Comparison of ENCODE assay signal across 11 mouse cellular contexts in genomic region chr2:72318421-72318820, GRCm38 (mm10). TPM values are rescaled to one million over a fixed set of nuclear protein-coding genes. Genes with fewer than 3 reads are reported as not detected.
DNase-seq lines count a peak whose midpoint lies in the region; ATAC-seq and TF ChIP-seq lines count a peak whose summit lies in the region.
"Had no signal": no experiment of that assay in that cellular context is flagged by ENCODE, and none has a peak within 500 bp of the region (broad histone marks: within the 10 kb centered on the region; RNA-seq: fewer than 3 reads in every experiment).

No protein-coding gene starts in this region.

- WGBS in kidney, adult 2 months = 58% methylated on average over 4 of the region's 4 CpGs
- 32% methylated on average over 4 of the region's 4 CpGs for WGBS in liver, postnatal 0 days (ENCODE audit: insufficient replicate concordance)

- no peaks in the 10 kb centered on the region for H3K27me3 ChIP-seq in kidney, adult 2 months (replicated peaks; ENCODE audit: control insufficient read depth, insufficient read depth, low read length)
- H3K27me3 ChIP-seq in C2C12 (ENCODE audit: control insufficient read depth, insufficient read depth, insufficient read length) = no peaks in the 10 kb centered on the region
- H3K27me3 ChIP-seq in liver, postnatal 0 days (ENCODE audit: insufficient read depth, low read length) = no peaks in the 10 kb centered on the region

- no peak for DNase-seq in kidney, adult 2 months
- DNase-seq in kidney, postnatal 14 days = no peak
- DNase-seq in liver, postnatal 0 days = no peak
- DNase-seq in adipocyte (ENCODE audit: low spot score) = no peak
- no peak for DNase-seq in urinary bladder, adult 2 months (ENCODE audit: low spot score)
- no peak for DNase-seq in left cerebral cortex, adult 11 months (ENCODE audit: low spot score)
- DNase-seq: adrenal gland, adult 2 months; retina, postnatal 1 day had no signal

- TF ChIP-seq CTCF in kidney, adult 2 months (conservative IDR thresholded peaks at IDR 0.05; ENCODE audit: insufficient read depth, insufficient read length, low read depth, low read length) = no peak
- no peak for TF ChIP-seq CTCF in C2C12 (IDR thresholded peaks at IDR 0.05; ENCODE audit: control insufficient read depth, insufficient read depth, insufficient read length)
- no peak for TF ChIP-seq CTCF in embryonic fibroblast, embryonic 13.5 days (IDR thresholded peaks at IDR 0.05; ENCODE audit: borderline replicate concordance, insufficient read depth, low read length)
- TF ChIP-seq CTCF in liver, postnatal 0 days (IDR thresholded peaks at IDR 0.05; ENCODE audit: low read depth) = no peak

- peaks cover 51% of the 10 kb centered on the region for H3K79me3 ChIP-seq in C2C12 (ENCODE audit: low read depth)

- no peak for ATAC-seq in liver, postnatal 0 days
- ATAC-seq: forebrain, embryonic 16.5 days had no signal

- H3K27ac ChIP-seq in kidney, adult 2 months (ENCODE audit: insufficient read depth, low read depth, low read length) = peak overlapping the region; percentile 63
- peak overlapping the region; percentile 82 for H3K27ac ChIP-seq in embryonic fibroblast, embryonic 13.5 days (ENCODE audit: insufficient read depth, low read length)
- H3K27ac ChIP-seq in liver, postnatal 0 days (ENCODE audit: low read depth) = peak overlapping the region; percentile 64

- H3K9me3 ChIP-seq in liver, postnatal 0 days (ENCODE audit: low read length) = no peaks in the 10 kb centered on the region

- H3K36me3 ChIP-seq in kidney, adult 2 months (ENCODE audit: control insufficient read depth, insufficient read depth, low read length) = no peaks in the 10 kb centered on the region
- peaks cover 6% of the 10 kb centered on the region for H3K36me3 ChIP-seq in C2C12 (ENCODE audit: control insufficient read depth, insufficient read depth)
- no peaks in the 10 kb centered on the region for H3K36me3 ChIP-seq in liver, postnatal 0 days (replicated peaks; ENCODE audit: insufficient read depth, low read length)

- H3K4me2 ChIP-seq in liver, postnatal 0 days (ENCODE audit: low read depth, low read length) = no peak overlapping the region

- no peak overlapping the region for H3K4me3 ChIP-seq in kidney, adult 2 months (ENCODE audit: insufficient read depth, low read depth, low read length)
- no peak overlapping the region for H3K4me3 ChIP-seq in C2C12 (ENCODE audit: insufficient read depth, poor library complexity, severe bottlenecking)
- no peak overlapping the region for H3K4me3 ChIP-seq in embryonic fibroblast, embryonic 13.5 days (ENCODE audit: insufficient read depth, low read length)
- no peak overlapping the region for H3K4me3 ChIP-seq in liver, postnatal 0 days (ENCODE audit: low read depth, low read length)

- no peak for TF ChIP-seq POLR2A in kidney, adult 2 months (IDR thresholded peaks at IDR 0.05; ENCODE audit: low read depth, low read length)
- no peak for TF ChIP-seq POLR2A in embryonic fibroblast, embryonic 13.5 days (IDR thresholded peaks at IDR 0.05; ENCODE audit: low read depth, low read length)

- no peak for TF ChIP-seq EP300 in liver, postnatal 0 days (IDR thresholded peaks at IDR 0.05; ENCODE audit: low read depth)

- peaks cover 85% of the 10 kb centered on the region for H3K79me2 ChIP-seq in C2C12 (ENCODE audit: control insufficient read depth, insufficient read depth)

- peak overlapping the region; percentile 23 for H3ac ChIP-seq in C2C12 (ENCODE audit: control insufficient read depth, insufficient read length, low read depth)

- 0 out of 2 replicates have a peak, but pooled peaks cover 4% of the 10 kb centered on the region for H3K4me1 ChIP-seq in kidney, adult 2 months (ENCODE audit: control insufficient read depth, insufficient read depth, low read length)
- peaks cover 14% of the 10 kb centered on the region for H3K4me1 ChIP-seq in embryonic fibroblast, embryonic 13.5 days (ENCODE audit: control insufficient read depth, insufficient read depth, low read length)
- H3K4me1 ChIP-seq in liver, postnatal 0 days (ENCODE audit: insufficient read depth) = peaks cover 20% of the 10 kb centered on the region

- H3K9ac ChIP-seq in liver, postnatal 0 days (replicated peaks) = no peak overlapping the region

TF ChIP-seq in C2C12, 6 proteins besides CTCF, POLR2A, EP300 and RAD21:
- TF ChIP-seq CEBPB (IDR thresholded peaks at IDR 0.05; ENCODE audit: low read depth) (peak; percentile 97), USF1 (IDR thresholded peaks at IDR 0.05; ENCODE audit: low read depth) (peak; percentile 25), FOSL1 (IDR thresholded peaks at IDR 0.05; ENCODE audit: insufficient read depth, low read length, poor library complexity, severe bottlenecking) (no peak), MYOG (IDR thresholded peaks at IDR 0.05; ENCODE audit: control insufficient read depth, extremely low read depth, insufficient read length) (no peak), MAX (IDR thresholded peaks at IDR 0.05) (peak; percentile 73), MYOD1 (IDR thresholded peaks at IDR 0.05; ENCODE audit: control insufficient read depth, insufficient read length, low read depth) (peak; percentile 98)

RNA-seq across cellular contexts. Expression of gene Map3k20, which starts 33.0 kb away (rescaled TPM):
- 7.0 and 8.3 TPM in 2 replicates for polyA plus RNA-seq in kidney, adult 2 months (2012; rRNA removed)
- 19.5 TPM for polyA plus RNA-seq in C2C12 (2012; fragmentation: generic; extraction: Trizol)
- 103 and 118 TPM in 2 replicates for polyA plus RNA-seq in embryonic fibroblast, embryonic 13.5 days (2011; ENCODE audit: insufficient read length, low read depth, missing spikeins)
- 4.0 and 4.8 TPM in 2 replicates for polyA plus RNA-seq in liver, postnatal 0 days (2015; fragmentation: Nextera tagmentation; extraction: Ambion mirVana)
- polyA plus RNA-seq in urinary bladder, adult 2 months (2012; rRNA removed) = 54.3 and 84.8 TPM in 2 replicates
